Mouse (Mus musculus) kidney, postnatal 4 days (tissue): ENCODE measurements around the gene Ip6k1.
A peak's percentile ranks its signal among the peaks of the same experiment; 100 is the strongest.
"Not testable (repeated sequence)": the region's sequence is repeated elsewhere in the genome, so short reads cannot be mapped to it uniquely, and the experiment has no call there.

Experiments
- DNase-seq, 2 experiments: peaks; one replicate each; pipeline ENCODE4 v3.0.0; 2021; ENCODE audit warnings: mixed read lengths in 2 of 2

The Ip6k1 gene

GRCm38 (mm10) chr9:107983421-107983890 lies 18.8 kb upstream of the Ip6k1 start:
- peak; percentile 90 to 94 for DNase-seq

- DNase-seq = peak; percentile 41 to 60
Measured at GRCm38 (mm10) chr9:107984052-107984753, 18.1 kb upstream of the Ip6k1 start.

- DNase-seq = no peak
Measured at GRCm38 (mm10) chr9:107984754-107985055, 17.6 kb upstream of the Ip6k1 start.

GRCm38 (mm10) chr9:107985131-107986119 lies 16.9 kb upstream of the Ip6k1 start, which contains the start of gene Inka1:
Gene Inka1, minus strand, starts transcription at chr9:107985879.
- DNase-seq = peak; percentile 94 to 96

GRCm38 (mm10) chr9:107986376-107986775 lies 15.9 kb upstream of the Ip6k1 start:
- peak; percentile 89 to 92 for DNase-seq

GRCm38 (mm10) chr9:107987950-107988349 lies 14.4 kb upstream of the Ip6k1 start:
- no peak for DNase-seq

- DNase-seq = no peak
Measured at GRCm38 (mm10) chr9:107992197-107992596, 10.1 kb upstream of the Ip6k1 start, which contains the start of gene Cdhr4. Gene Cdhr4, plus strand, starts transcription at chr9:107992497.

- DNase-seq = no peak
Measured at GRCm38 (mm10) chr9:107993013-107993412, 9.3 kb upstream of the Ip6k1 start.

- DNase-seq = no peak
Measured at GRCm38 (mm10) chr9:107994464-107994863, 7.8 kb upstream of the Ip6k1 start.

- no peak for DNase-seq
Measured at GRCm38 (mm10) chr9:107995513-107995912, 6.8 kb upstream of the Ip6k1 start.

GRCm38 (mm10) chr9:107996049-107996448 lies 6.3 kb upstream of the Ip6k1 start, which contains the start of gene Gm20662:
Gene Gm20662, plus strand, starts transcription at chr9:107996349.
- no peak for DNase-seq

GRCm38 (mm10) chr9:108002778-108003530 lies 653 bp downstream of the Ip6k1 start:
- no peak for DNase-seq

GRCm38 (mm10) chr9:108003531-108003890 lies 1.2 kb downstream of the Ip6k1 start:
- peak; percentile 20 to 41 for DNase-seq

GRCm38 (mm10) chr9:108008041-108008440 lies 5.7 kb downstream of the Ip6k1 start:
- DNase-seq = no peak

- DNase-seq = no peak
Measured at GRCm38 (mm10) chr9:108010385-108010784, 8.1 kb downstream of the Ip6k1 start.

- not testable (repeated sequence) for DNase-seq
Measured at GRCm38 (mm10) chr9:108013577-108013976, 11.3 kb downstream of the Ip6k1 start.

GRCm38 (mm10) chr9:108017127-108017526 lies 14.8 kb downstream of the Ip6k1 start:
- DNase-seq = no peak

GRCm38 (mm10) chr9:108020741-108021140 lies 18.4 kb downstream of the Ip6k1 start:
- DNase-seq = no peak

GRCm38 (mm10) chr9:108023216-108023615 lies 20.9 kb downstream of the Ip6k1 start:
- DNase-seq = no peak

GRCm38 (mm10) chr9:108026584-108026983 lies 24.3 kb downstream of the Ip6k1 start:
- no peak for DNase-seq

GRCm38 (mm10) chr9:108027867-108028266 lies 25.6 kb downstream of the Ip6k1 start:
- DNase-seq = no peak

- no peak for DNase-seq
Measured at GRCm38 (mm10) chr9:108032126-108032525, 29.8 kb downstream of the Ip6k1 start.
